Mouse (Mus musculus): Measurements from ENCODE around the gene Zfp219. TPM values are rescaled to one million over a fixed set of nuclear protein-coding genes. Genes with fewer than 3 reads are reported as not detected.
A peak's percentile ranks its signal among the peaks of the same experiment; 100 is the strongest.
"Not testable (repeated sequence)": the region's sequence is repeated elsewhere in the genome, so short reads cannot be mapped to it uniquely, and the experiment has no call there.

Gene Zfp219
- 10 to 100 TPM; 28.3 to 29.7 TPM for total RNA-seq (2021)
- long read RNA-seq, experiment 1, partial matches to known transcripts, result 9 of 16 reads
- long read RNA-seq, experiment 1, other reads (novel, unspliced or antisense), result 4 of 16 reads
- long read RNA-seq, experiment 2, partial matches to known transcripts, result 8 of 20 reads
- long read RNA-seq, experiment 2, other reads (novel, unspliced or antisense), result 5 of 20 reads

DNA sequence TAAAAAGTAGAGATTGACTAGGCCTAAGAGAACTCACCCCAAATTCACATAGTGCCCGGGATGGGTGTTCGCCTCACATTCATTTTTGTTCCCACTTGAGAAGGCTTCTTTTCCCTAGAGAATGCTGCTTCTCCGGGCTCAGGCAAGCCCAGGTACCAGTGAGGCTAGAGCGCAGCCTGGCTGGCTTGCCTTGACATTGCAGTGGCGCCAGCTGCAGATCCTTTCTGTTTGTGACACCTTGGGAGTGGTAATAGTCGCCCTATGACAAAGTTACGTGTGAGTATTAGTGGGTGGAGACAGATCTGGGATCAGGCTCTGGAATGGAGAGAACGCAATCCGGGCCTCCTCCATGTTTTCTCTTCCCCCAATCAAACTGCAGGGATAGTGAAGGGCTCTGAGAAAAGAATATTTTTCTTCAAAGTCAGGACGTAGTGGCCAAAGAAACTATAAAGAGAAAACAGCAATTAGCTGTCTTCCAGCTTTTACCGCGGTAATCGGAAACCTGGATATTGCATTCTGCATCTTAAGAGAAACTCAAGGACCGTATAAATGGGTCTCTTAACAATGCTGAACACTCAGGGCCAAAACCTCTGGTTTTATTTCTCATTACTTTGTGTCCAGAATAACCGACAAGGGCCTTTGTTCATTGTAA, at the start of gene Zfp219:
Gene Zfp219 (minus strand): TSS at position 248 of the 652 bp plus-strand sequence.
- peak in 1 of 2 experiments; percentile 65 for DNase-seq (ENCODE audit: low spot score in 2 of 2)

DNA sequence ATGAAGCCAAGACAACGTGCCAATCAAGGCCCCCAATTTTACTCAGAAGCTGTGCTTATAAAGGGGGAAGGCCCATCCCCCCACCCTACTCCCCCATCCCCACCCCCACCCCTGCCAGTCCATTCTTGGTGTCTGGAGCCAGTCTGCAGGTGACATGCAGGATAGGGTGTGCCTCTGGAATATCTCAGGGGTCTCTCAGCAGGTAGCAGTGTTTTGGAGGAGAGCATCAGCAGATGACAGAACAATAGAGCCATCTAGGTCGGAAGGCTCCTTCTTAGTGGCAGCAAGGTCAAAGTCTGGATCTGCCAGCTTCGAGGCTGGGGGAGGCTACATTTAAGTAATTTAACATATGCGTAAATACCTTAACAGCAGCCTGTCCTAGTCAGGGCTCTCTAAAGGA, 45.6 kb upstream of the Zfp219 start:
- DNase-seq (ENCODE audit: low spot score in 2 of 2), result no peak

GRCm38 (mm10) chr14:52061798-52062197, 41.3 kb upstream of the Zfp219 start:
- DNase-seq (ENCODE audit: low spot score in 2 of 2), result no peak

- DNase-seq (ENCODE audit: low spot score in 2 of 2), result no peak
Measured at GRCm38 (mm10) chr14:52060800-52061199, 40.3 kb upstream of the Zfp219 start.

DNA sequence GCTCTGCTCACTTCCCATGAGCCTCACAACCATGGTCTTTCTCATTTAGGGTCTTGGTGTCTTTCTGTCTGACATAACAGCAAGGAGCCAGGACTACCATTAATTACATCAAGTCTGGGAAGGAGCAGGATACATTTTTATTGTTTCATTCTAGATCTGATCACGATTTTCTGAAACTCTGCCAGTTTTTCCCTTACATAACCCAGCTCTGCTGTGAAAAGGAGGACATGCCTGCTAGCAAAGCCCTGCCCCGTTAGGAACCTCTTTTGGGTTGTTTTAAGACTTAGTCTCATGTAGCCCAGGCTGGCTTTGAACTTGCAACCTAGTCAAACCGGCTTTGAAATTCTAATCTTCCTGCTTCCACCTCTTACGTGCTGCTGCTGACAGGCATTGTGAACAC, 39.4 kb upstream of the Zfp219 start:
- DNase-seq (ENCODE audit: low spot score in 2 of 2), result no peak

DNA sequence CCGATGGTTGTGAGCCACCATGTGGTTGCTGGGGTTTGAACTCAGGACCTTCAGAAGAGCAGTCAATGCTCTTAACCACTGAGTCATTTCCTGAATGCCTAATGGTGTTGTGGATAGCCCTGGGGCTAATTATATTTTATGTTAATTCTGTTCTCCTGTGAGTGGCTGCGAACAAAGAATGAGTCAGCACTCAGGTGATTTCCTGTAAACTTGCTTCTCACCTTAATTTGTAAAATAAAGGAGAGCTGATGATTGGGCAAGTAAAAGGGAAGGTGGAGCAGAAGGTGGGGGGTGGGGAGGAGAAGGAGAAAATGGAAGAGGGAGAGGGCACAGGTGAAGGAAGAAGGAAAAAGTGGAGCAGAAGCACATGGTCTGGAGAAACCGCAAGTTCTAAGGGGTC, 32.2 kb upstream of the Zfp219 start:
- DNase-seq (ENCODE audit: low spot score in 2 of 2), result not testable (repeated sequence)

- DNase-seq (ENCODE audit: low spot score in 2 of 2), result no peak
Measured at GRCm38 (mm10) chr14:52045966-52046565, 25.5 kb upstream of the Zfp219 start.

GRCm38 (mm10) chr14:52044901-52045678, 24.6 kb upstream of the Zfp219 start:
- no peak for DNase-seq (ENCODE audit: low spot score in 2 of 2)

GRCm38 (mm10) chr14:52043446-52043845, 22.9 kb upstream of the Zfp219 start:
- no peak for DNase-seq (ENCODE audit: low spot score in 2 of 2)

- not testable (repeated sequence) for DNase-seq (ENCODE audit: low spot score in 2 of 2)
Measured at GRCm38 (mm10) chr14:52042359-52042758, 21.8 kb upstream of the Zfp219 start, which contains the start of gene Olfr221. TSS of gene Olfr221 (minus strand) at chr14:52042459.

GRCm38 (mm10) chr14:52039332-52039731, 18.8 kb upstream of the Zfp219 start:
- DNase-seq (ENCODE audit: low spot score in 2 of 2), result no peak

DNA sequence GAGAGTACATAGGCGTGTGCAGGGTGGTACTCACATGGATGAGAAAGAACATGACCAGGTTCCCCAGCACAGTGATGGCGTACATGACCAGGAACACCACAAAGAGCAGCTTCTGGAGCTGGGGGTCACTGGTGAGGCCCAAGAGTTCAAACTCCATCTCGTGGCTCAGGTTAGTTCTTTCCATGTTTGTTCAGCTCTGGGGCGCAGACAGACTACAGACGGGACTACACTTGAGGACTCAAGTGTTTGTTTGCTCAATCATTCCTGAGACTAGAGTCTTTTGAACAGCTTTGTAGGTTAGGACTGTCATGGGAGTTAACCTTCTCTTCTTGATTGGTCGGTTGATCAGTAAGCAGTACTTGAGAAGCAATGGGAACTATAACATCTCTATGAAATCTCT, 15.4 kb upstream of the Zfp219 start:
- DNase-seq (ENCODE audit: low spot score in 2 of 2), result no peak

GRCm38 (mm10) chr14:52026342-52026741, 5.8 kb upstream of the Zfp219 start:
- no peak for DNase-seq (ENCODE audit: low spot score in 2 of 2)

GRCm38 (mm10) chr14:52024133-52024532, 3.6 kb upstream of the Zfp219 start:
- DNase-seq (ENCODE audit: low spot score in 2 of 2), result no peak

- DNase-seq (ENCODE audit: low spot score in 2 of 2), result peak; percentile 69 to 87
Measured at GRCm38 (mm10) chr14:52022709-52023459, 2.4 kb upstream of the Zfp219 start.

GRCm38 (mm10) chr14:52022244-52022708, 1.7 kb upstream of the Zfp219 start:
- DNase-seq (ENCODE audit: low spot score in 2 of 2), result no peak

GRCm38 (mm10) chr14:52021568-52022212, 1.2 kb upstream of the Zfp219 start:
- no peak for DNase-seq (ENCODE audit: low spot score in 2 of 2)

- no peak for DNase-seq (ENCODE audit: low spot score in 2 of 2)
Measured at GRCm38 (mm10) chr14:52021138-52021529, 601 bp upstream of the Zfp219 start.

DNA sequence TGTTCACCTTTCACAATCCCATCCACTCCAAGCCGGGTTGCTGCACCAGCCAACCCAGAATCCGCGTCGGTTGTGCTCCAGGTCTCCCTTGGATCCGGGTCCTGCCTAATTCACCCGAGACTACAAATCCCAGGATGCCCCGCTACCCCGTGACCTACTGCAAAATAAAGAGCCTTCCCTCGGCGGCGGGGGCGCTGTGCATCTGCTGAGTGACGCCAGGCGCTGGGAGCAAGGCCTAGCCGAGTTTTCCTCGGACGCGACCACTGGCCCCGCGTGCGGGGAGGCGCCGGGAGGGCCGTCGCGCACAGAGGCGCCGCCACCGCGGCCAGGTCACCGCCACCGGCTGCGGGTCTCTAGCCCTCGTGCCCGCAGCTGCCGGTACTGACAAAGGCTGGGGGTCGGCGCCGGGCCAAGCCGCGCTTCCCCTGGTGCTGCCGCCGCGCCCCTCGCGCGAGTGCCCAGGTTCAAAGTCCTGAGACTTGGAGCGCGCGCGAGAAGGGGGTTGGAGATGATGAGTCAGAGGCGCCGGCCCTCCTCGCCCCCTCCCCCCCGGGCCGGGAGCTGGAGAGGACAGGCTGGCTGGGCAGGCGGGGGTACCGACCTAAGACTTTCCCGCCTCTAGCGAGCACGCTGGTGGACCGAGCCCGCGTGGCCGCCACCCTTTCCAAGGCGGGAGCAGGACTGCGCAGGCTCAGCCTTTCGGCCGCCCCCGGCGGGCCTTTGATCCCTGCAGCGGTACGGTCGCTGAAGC, 768 bp downstream of the Zfp219 start:
- peak; percentile 96 to 99 for DNase-seq (ENCODE audit: low spot score in 2 of 2)
